Mouse (Mus musculus) CD8-positive naive resting alpha-beta T cell, adult 2 months (primary cell): ENCODE results near the gene Prr12.
A peak's percentile ranks its signal among the peaks of the same experiment; 100 is the strongest.

Source experiments
- DNase-seq, 2 experiments: peaks; one replicate each; pipeline ENCODE4 v3.0.0; 2022; ENCODE audit warnings: low read depth in 2 of 2, low spot score in 2 of 2

The Prr12 gene

GRCm38 (mm10) chr7:45000539-45001114, 52.1 kb downstream of the Prr12 start:
- no peak for DNase-seq

- no peak for DNase-seq
These were observed 52.9 kb downstream of the Prr12 start for GRCm38 (mm10) chr7:44999753-45000152.

GRCm38 (mm10) chr7:44998501-44998955, 54.2 kb downstream of the Prr12 start, which contains the start of gene Bcl2l12:
TSS of gene Bcl2l12 (minus strand) at chr7:44998712.
- no peak for DNase-seq

GRCm38 (mm10) chr7:44997940-44998428, 54.7 kb downstream of the Prr12 start:
- DNase-seq: no peak

DNA sequence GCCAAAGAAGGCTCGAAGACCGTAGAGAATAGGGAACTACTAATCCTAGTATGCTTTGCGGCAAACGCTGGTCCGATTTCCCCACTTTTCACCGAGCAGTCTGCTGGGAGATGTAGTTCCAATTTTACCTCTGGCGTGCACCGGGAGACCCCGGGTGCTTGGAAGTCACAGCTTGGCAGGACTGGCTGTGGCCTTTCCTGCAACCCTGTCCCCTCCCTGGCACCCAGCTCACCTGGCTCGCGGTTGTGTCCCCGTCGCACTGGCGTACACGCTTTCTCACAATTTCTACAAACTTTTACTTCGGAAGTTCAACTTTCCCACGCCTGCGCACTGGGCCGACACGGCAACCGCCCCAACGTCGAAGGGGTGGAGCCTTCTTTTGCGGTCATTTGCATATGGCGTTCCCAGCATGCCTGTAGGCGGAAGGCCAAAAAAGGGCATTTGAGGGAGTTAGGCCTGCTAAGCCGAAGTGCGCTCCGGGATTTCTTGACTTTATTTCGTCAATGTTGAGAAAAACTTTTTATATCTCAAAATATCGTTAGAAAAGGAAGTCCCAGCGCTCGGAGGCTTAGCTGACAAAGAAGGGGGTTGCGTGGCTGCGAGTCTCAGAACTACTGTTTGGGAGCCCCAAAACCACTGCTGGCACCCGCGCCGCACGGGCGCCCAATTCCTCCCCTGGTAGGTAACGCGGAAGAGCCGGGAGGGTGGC, 55.3 kb downstream of the Prr12 start, which contains the start of gene Irf3:
Gene Irf3, plus strand, starts transcription at position 418 of the 709 bp plus-strand sequence.
- DNase-seq: peak; percentile 95 to 99

DNA sequence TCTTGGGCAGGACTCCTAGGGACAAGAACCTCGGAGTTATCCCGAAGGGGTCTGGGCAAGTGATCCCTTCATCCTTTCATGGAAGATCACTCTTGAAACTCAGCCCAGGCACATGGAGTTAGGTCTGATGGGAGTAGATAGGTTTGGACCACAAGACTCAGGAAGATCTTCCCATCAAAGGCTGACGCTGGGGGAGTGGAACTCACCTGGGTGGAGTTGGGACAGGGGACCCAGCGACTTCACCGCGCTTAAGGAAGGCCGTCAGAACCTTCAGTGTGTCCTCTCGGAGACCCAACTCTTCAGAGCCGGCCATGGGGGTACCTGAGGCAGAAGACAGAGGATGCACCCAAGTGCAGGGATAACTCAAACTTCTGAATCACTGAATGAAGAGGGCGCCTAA, 56.0 kb downstream of the Prr12 start:
- DNase-seq: no peak

- no peak for DNase-seq
These were observed 65.6 kb downstream of the Prr12 start for GRCm38 (mm10) chr7:44986879-44987718.

DNA sequence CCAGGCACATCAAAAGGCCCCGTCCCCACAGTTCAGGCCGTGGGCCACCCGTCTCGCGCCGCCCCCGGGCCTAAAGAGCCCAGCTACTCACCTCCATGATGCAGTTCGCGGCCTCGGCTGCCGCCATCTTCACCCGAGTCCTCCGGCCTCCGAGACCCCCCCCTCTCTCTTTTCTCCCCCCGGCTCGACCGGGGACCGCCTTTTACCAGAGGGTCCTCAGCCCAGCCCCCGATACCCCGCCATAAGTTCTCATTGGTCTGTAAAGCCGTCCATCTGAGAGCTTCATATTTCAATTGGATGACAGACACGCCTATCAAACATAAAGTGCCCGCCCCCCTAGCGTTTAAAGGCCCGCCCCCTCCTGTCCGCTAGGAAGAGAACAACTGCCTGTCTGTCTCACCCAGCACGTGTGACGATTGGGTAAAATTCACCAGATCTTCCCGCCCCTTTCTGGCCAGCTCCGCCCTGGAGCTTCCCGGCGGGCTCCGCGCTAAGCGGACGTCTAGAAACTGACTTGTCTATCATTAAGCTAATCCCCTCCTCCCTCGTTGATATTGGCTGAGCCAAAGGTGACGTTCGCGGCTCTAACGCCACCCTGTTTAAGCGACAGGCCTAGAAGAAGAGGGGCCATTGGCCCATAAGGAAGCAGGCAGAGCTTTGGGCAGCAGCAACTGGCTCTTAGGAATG, 66.3 kb downstream of the Prr12 start, which contains the start of gene Prmt1:
Gene Prmt1, minus strand, starts transcription at position 377 of the 687 bp plus-strand sequence.
- peak; percentile 98 for DNase-seq

GRCm38 (mm10) chr7:44985595-44986191, 67.0 kb downstream of the Prr12 start:
- peak; percentile 45 to 48 for DNase-seq

GRCm38 (mm10) chr7:44984833-44985164, 67.9 kb downstream of the Prr12 start:
- no peak for DNase-seq

DNA sequence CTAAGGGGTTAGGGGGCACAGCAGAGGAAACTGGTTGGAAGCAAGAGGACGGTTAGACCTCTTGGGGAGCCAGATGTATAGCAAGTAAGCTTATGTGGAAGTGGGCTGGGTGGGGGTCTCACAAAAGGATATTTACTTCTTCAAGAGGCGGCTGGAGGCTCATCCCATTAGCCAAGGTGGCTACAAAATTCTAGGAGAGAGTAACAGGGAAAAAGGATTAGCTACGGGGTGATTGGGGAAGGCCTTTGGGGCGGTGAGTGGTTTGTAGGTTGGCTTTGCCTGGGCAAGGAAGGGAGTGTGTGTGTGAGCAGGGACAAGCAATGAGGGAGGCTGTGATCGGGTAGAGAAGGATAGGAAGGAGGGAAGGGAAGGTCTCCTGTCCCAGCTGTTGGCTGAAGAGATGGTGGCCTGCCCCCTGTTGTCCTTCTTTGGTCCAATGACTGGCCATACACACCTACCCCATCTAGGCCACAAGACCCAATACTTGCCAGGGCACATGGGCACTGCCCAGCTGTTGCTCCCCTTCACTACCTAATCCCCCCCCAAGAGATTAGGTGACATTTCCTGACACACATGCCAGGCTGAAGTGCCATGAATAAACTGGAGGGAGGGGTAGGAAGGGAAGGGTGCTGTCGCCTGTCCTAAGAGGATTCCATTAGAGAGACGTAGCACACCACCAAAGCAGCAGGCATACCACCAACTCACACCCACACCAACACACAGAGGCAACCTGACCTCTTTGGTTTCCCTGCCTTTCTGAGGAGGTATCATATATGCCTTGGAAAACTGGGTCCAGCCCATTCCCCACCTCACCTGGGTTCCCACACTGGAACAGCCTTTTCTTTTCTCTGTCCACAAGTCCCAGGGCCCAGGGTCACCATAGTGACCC, 68.5 kb downstream of the Prr12 start:
- no peak for DNase-seq

GRCm38 (mm10) chr7:44983085-44983484, 69.6 kb downstream of the Prr12 start:
- peak; percentile 85 to 89 for DNase-seq

GRCm38 (mm10) chr7:44981539-44981938, 71.1 kb downstream of the Prr12 start:
- no peak for DNase-seq

DNA sequence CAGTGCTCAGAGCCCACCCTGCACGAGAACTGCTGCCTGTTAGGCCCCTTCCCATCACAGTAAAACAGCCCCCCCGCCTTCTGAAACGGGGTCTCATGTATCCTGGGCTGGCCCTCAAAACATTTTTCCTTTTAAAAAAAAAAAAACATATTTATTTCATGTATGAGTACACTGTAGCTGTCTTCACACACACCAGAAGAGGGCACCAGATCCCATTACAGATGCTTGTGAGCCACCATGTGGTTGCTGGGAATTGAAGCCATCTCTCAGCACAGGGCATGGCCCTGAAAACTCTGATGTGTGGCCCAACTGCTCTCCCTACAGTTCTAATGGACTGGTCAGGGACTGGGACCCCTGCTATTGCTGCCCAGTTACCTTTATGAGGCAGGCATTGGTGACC, 74.4 kb downstream of the Prr12 start:
- DNase-seq: no peak
